Mouse (Mus musculus): ENCODE results near the gene Gm5129.

Gene Gm5129

GRCm38 (mm10) chr5:29725369-29725768 lies 10.4 kb downstream of the Gm5129 start:
- DNase-seq (ENCODE audit: low read depth, low spot score): no peak

GRCm38 (mm10) chr5:29721159-29721558 lies 14.6 kb downstream of the Gm5129 start:
- DNase-seq (ENCODE audit: low read depth, low spot score): no peak

GRCm38 (mm10) chr5:29712906-29713305 lies 22.8 kb downstream of the Gm5129 start:
- DNase-seq (ENCODE audit: low read depth, low spot score): no peak

GRCm38 (mm10) chr5:29711631-29712030 lies 24.1 kb downstream of the Gm5129 start:
- no peak for DNase-seq (ENCODE audit: low read depth, low spot score)

GRCm38 (mm10) chr5:29708258-29708657 lies 27.5 kb downstream of the Gm5129 start:
- DNase-seq (ENCODE audit: low read depth, low spot score): no peak

GRCm38 (mm10) chr5:29707241-29707640 lies 28.5 kb downstream of the Gm5129 start:
- no peak for DNase-seq (ENCODE audit: low read depth, low spot score)

- DNase-seq (ENCODE audit: low read depth, low spot score): no peak
These were observed 36.1 kb downstream of the Gm5129 start for GRCm38 (mm10) chr5:29699520-29700202.

GRCm38 (mm10) chr5:29698493-29698892 lies 37.2 kb downstream of the Gm5129 start:
- no peak for DNase-seq (ENCODE audit: low read depth, low spot score)

GRCm38 (mm10) chr5:29688352-29688751 lies 47.4 kb downstream of the Gm5129 start:
- no peak for DNase-seq (ENCODE audit: low read depth, low spot score)

GRCm38 (mm10) chr5:29687671-29688070 lies 48.1 kb downstream of the Gm5129 start:
- DNase-seq (ENCODE audit: low read depth, low spot score): peak; percentile 54

Data from CD4-positive, CD25-positive, alpha-beta regulatory T cell, adult 2 months (primary cell).